Mouse (Mus musculus) heart, postnatal 25 days (tissue): ENCODE data around the gene Foxa2. TPM values are rescaled to one million over a fixed set of nuclear protein-coding genes. Genes with fewer than 3 reads are reported as not detected.

Experiments
- DNase-seq: peaks from one replicate; pipeline ENCODE4 v3.0.0; 2022; ENCODE audit warnings: low spot score
- intact Hi-C: fragments of 180-260 bp; cut with DNase I; formaldehyde crosslinking; loops from one replicate; pipeline ENCODE4 v1.15.1; 2025
- microRNA-seq: library from miRNA; unstranded; fragments of <30 nt; microRNA quantifications from one replicate; pipeline ENCODE4 v1.2.0, GENCODE M21; 2022
- total RNA-seq, 2 experiments: library from RNA; stranded (reverse); gene quantifications; 2 replicates each; pipeline ENCODE4 v1.2.3; 2021

Gene Foxa2
- total RNA-seq, 2 experiments from 2014 or later, result not detected

DNA sequence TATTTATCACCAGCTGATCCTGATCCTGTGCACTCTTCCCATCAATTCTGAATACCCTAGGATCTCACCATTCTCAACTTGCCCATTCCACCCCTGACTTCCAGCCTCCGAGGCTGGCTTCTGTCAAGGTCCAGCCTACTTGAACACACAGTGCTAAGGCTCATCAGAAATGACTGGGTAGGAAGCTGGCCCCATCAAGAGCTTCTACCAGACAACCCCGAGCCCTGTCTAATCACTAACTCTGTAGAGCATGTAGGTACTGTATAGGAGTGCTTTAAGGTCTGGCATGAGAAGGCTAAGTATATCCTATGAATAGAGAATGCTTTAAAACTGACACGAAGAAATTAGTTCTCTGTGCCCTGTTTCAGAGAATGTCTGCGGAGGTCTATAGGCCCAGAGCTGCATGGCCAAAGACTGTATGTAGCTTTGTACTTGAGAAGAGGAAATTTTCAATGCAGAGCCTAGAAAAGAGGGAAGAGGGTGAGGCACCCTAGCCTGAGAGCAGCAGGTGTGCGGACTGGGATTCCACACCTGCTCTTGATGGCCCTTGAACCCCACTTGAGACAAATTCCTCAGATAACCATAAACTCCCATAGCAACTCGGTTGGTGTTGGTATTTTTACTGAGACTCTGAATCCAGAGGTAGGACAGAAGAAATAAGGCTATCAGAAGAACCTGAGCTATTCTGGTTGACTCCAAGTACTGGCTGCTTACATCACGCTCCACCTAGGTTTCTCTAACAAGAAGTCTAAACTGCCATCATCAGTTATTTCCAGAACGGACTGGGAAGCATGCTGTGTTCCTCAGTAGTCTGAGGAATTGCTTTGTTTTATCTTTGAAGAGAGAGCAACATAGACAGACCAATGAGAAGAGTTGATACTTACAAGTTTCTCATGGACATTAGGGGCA lies 28.7 kb downstream of the Foxa2 start:
- intact Hi-C loops, result no loop called here

GRCm38 (mm10) chr2:148013382-148013781 lies 33.4 kb downstream of the Foxa2 start:
- intact Hi-C loops, result no loop called here
- DNase-seq, result no peak

More for the DNA sequence above, 28.7 kb downstream of the Foxa2 start:
- DNase-seq, result no peak

GRCm38 (mm10) chr2:148009049-148009448 lies 37.7 kb downstream of the Foxa2 start:
- no peak for DNase-seq
- intact Hi-C loops, result no loop called here

DNA sequence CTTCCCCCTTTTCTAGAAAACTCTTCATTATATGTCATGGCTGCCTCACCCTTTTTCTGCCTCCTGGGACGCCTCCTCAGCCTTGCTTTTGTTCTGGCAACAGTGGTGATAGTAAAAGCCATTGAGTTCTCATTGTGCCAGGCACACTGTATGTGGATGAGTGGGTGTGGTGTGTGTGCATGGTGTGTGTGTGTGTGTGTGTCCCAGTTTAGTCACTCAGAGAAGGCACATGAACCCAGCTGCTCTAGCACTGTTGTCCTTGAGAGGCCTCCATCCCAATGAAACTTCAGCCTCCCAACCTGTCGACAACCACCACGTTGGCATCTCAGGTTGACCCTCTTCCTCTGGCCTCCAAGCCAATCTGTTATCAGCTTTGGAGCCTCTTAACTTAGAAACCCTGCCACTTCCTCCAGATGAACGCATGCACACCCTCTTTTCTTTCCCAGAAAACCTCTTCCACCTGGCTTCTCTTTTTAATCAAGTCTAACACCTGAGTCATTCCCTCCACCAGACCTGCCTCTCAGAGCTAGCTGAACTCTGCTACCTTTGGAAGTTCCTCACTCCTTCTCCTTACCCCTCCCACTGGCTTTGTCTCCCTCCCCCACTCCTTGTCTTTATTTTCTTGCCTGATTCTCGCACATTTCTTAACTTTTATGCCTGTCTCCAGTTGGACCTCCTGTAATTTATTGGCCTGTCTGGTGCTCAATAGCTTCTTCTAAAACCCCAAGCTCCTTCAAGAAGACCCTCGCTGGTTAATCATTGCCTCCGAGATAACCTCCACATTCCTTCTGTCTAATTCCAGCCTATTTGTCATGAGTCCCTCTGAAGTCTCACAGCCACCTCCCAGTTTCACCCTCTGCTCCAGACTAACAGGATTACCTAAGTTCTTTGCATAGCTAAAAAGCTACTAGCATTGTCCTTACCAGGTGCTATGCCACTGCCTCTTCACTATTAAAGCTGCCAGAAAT lies 41.9 kb downstream of the Foxa2 start:
- DNase-seq, result no peak
- intact Hi-C loops, result no loop called here

DNA sequence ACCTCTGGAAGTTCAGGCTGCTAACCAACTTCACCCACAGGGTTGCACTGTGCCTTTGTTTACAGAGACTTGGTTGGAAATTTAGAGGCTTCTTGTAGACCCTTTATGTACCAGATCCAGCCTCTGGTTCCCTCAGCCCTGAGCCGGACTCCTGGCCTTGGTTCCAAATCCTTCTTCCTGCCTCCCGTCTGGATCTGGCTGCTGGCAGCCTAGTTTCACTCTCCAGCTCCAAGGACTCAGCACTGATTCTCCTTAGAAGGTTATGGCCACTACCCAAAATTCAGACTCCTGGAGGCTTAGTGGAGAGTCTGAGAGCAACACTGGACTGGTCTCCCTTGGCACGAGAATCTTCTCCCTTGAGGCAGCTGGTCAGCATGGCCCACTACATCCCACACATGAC lies 43.3 kb downstream of the Foxa2 start:
- no peak for DNase-seq
- intact Hi-C loops, result no loop called here

DNA sequence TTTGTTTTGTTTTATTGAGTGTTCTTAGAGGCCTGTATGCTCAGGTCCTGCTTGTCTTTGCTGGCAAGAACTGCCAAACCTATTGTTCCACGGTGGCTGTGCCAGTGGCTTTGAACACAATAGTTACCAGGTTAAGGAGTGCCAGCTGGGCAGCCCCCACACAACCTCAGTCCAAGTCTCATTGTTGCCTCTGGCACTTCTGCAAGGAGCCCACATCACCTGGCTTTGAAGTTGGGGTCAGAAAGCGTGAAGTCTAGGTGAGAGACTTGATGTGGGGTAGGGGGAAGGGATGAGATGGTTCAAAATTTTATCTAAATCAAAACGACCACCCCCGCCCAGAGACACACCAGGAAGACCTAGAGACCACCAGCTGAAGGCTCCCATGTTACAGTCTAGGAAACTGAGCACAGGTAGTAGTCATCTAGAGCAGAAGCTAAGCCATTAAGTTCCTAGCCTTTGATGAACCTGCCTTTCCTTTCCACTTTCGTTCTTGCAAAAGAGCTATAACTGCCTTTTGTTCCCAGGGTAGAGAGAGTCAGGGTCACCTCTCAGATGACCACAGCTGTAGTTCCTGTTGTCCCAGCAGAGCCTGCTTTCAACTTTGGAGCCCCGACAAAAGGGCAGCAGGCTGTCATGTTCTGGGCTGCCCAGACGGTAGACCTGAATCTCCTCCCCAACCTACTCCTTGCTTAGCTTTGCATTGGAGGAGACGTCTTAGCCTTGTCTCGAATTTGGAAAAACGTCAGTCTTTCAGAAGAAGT lies 48.4 kb downstream of the Foxa2 start:
- intact Hi-C loops, result no loop called here
- DNase-seq, result no peak

- intact Hi-C loops, result no loop called here
- no peak for DNase-seq
Observed at GRCm38 (mm10) chr2:147996781-147997180, 50.0 kb downstream of the Foxa2 start.

GRCm38 (mm10) chr2:147993821-147994220 lies 52.9 kb downstream of the Foxa2 start:
- no peak for DNase-seq
- intact Hi-C loops, result no loop called here

DNA sequence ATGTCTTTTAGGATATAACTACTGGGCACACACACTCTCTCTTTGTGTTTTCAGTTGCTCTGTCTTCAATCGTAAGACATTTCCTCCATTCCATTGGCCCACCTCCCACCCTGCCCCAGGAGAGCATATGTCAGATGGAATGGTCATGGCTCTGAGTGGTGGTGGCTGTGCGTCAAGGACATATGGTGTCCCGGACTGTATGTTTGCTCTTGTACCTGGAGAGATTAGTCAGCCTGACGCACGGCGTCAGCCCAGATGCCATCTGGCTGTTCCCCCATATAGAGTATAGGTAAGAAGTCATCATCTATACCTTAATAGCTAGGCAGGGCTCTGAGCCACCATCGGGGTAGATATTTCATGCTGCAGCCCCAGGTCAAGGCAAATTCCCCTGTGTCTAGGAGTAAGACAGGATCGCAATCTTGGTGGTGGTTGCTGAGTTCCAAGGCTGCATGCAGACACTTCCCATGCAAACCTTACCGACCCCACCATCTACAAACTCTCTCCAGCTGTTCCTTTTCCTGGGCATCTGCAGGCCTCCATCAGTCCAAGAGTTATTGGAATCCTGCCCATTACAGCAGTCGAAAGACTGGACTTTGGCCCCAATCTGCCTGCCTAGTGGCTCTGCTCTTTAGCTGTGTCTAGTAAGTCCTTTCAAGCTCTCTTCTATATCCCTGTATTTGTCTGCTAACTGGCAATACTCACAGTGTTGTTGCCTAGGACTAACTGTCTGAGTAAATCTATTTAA lies 53.7 kb downstream of the Foxa2 start:
- intact Hi-C loops, result no loop called here
- DNase-seq, result no peak

Small RNA genes within 50 kb of the gene (microRNA-seq; reads per million reads assigned to microRNA genes)
- gene Gm27420, result not detected
